Mouse (Mus musculus) forebrain, postnatal 0 days (tissue): ENCODE results near the gene Dnajc22. TPM values are rescaled to one million over a fixed set of nuclear protein-coding genes. Genes with fewer than 3 reads are reported as not detected.

ENCODE experiments used
- ATAC-seq: fragments of 200-750 bp; cut with Nextera tagmentation; 2 replicates; pipeline ENCODE4 v1.8.0; 2017; ENCODE audit warnings: mild to moderate bottlenecking, moderate library complexity
- DNase-seq: peaks from one replicate; pipeline ENCODE4 v3.0.0-alpha.2; 2015
- H3K27ac ChIP-seq: fragments of 300-500 bp; sonication (generic); 2 replicates; pipeline ENCODE4 v1.5.1; 2014; ENCODE audit warnings: low read depth, mild to moderate bottlenecking, antibody characterized with exemption, low read length, moderate library complexity, mixed read lengths
- H3K27me3 ChIP-seq: fragments of 300-500 bp; sonication (generic); 2 replicates; pipeline ENCODE4 v1.6.1; 2014; ENCODE audit warnings: mild to moderate bottlenecking, low read length, mixed read lengths; ENCODE audit not compliant: insufficient read depth
- H3K36me3 ChIP-seq: fragments of 300-500 bp; sonication (generic); 2 replicates; pipeline ENCODE4 v1.6.1; 2014; ENCODE audit warnings: mild to moderate bottlenecking, moderate library complexity; ENCODE audit not compliant: insufficient read depth
- H3K4me1 ChIP-seq: fragments of 300-500 bp; sonication (generic); 2 replicates; pipeline ENCODE4 v1.6.1; 2014; ENCODE audit warnings: antibody characterized with exemption; ENCODE audit not compliant: insufficient read depth
- H3K4me2 ChIP-seq: fragments of 300-500 bp; sonication (generic); 2 replicates; pipeline ENCODE4 v1.6.1; 2014; ENCODE audit warnings: low read depth, mild to moderate bottlenecking, moderate library complexity
- H3K4me3 ChIP-seq: fragments of 300-500 bp; sonication (generic); 2 replicates; pipeline ENCODE4 v1.5.1; 2014; ENCODE audit warnings: low read depth, low read length, mixed read lengths
- H3K9ac ChIP-seq: fragments of 300-500 bp; sonication (generic); 2 replicates; pipeline ENCODE4 v1.6.1; 2014; ENCODE audit warnings: mild to moderate bottlenecking
- H3K9me3 ChIP-seq: fragments of 300-500 bp; sonication (generic); 2 replicates; pipeline ENCODE4 v1.6.1; 2016; ENCODE audit warnings: low read length
- CTCF ChIP-seq: sonication (generic); IDR thresholded peaks from 2 replicates; pipeline ENCODE4 v1.5.1; 2016; ENCODE audit warnings: antibody characterized with exemption, control low read depth, low read depth
- WGBS: fragments of 180-500 bp; shearing (Covaris S2); extraction: QIAGEN DNeasy Blood & Tissue Kit; methylation state at CpG from one replicate; pipeline ENCODE4 v1.1.7; 2014; 5-methylcytosine and 5-hydroxymethylcytosine counted together
- polyA plus RNA-seq: library from polyadenylated mRNA; unstranded; fragments of >200 nt; fragmentation: Nextera tagmentation; extraction: Ambion mirVana; gene quantifications from 2 replicates; pipeline ENCODE4 v1.2.1, GENCODE M21; 2015
- total RNA-seq: library from RNA; depleted of rRNA; stranded (reverse); fragments of >200 nt; gene quantifications from 2 replicates; pipeline ENCODE4 v1.2.3, GENCODE M21; 2014

Gene Dnajc22
- total and polyA plus RNA-seq, 2 experiments from 2014 or later, result 0.51 to 0.71 TPM

DNA sequence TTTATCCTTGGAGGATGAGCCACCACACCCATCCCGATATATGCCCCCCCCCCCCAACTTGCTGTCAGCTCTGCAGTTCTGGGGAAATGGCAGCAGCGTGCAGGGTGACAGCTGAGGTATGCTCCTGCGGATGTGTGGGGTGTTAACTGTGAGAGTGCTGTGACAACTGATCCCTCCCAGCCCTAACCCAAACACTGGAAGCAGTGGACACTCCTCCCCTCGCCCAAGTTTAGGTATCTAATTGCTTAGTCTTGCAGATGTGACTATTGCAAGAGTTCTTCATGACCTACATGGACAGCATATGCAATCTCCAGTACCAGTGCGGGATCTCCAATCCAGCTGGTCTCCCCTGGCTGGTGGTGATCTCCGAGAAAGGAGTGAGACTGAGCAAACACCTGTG is 2.4 kb downstream of the Dnajc22 start:
- Histone ChIP-seq H3K27ac (no peak overlapping the region), H3K4me2 (0 out of 2 replicates have a peak overlapping the region, but pooled peaks have one; percentile 27), H3K9ac (no peak overlapping the region), H3K27me3 (peaks cover 53% of the 10 kb centered on the region), H3K4me1 (0 out of 2 replicates have a peak, but pooled peaks cover 15% of the 10 kb centered on the region), H3K9me3 (no peaks in the 10 kb centered on the region), H3K36me3 (no peaks in the 10 kb centered on the region), H3K4me3 (no peak overlapping the region)
- DNase-seq (no peak), ATAC-seq (no peak)
- TF ChIP-seq CTCF, result no peak
- WGBS, result 23% methylated on average over 6 of the region's 6 CpGs

DNA sequence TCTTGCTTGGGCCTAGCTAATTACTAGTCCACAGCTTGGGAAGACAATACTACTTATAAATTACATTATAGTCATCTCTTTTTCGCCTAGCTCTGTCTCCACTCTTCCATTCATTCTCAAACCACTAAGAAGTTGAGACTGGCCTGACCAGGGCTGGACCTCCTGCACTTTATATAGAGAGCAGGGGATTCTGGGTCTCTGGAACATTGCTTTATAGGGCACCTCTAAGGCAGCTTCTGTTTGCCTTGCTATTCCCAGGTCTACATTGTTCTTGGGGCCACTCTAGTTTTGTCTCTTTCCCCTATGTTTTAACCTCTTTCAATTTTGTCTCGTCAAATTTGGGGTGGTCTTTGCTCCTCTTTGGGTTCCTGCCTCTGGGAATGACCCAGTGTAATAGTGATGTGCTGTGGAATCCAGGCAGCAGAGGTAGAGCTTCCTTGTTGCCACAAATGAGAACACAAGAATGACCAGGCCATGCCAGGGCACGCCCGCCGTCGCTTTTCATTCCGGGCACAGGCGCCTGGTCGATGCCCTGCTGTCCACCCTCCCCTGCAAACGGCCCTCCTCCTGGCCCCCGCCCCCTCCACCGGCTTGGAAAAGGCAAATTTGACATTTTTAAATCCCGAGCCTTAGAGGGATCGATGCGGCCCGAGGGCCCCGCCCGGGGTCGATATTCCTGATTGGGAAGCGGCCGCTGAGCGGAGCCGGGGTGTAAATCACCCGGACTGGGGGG is 3.3 kb downstream of the Dnajc22 start:
- WGBS, result 11% methylated on average over 24 of the region's 24 CpGs
- Histone ChIP-seq H3K27me3 (peaks cover 51% of the 10 kb centered on the region), H3K4me2 (peak overlapping the region; percentile 74), H3K9ac (peak overlapping the region; percentile 33; the same call in 1 of the 2 replicates), H3K36me3 (no peaks in the 10 kb centered on the region), H3K27ac (no peak overlapping the region), H3K4me1 (0 out of 2 replicates have a peak, but pooled peaks cover 15% of the 10 kb centered on the region), H3K9me3 (no peaks in the 10 kb centered on the region), H3K4me3 (peak overlapping the region; percentile 40)
- no peak for TF ChIP-seq CTCF
- DNase-seq (no peak), ATAC-seq (no peak)

DNA sequence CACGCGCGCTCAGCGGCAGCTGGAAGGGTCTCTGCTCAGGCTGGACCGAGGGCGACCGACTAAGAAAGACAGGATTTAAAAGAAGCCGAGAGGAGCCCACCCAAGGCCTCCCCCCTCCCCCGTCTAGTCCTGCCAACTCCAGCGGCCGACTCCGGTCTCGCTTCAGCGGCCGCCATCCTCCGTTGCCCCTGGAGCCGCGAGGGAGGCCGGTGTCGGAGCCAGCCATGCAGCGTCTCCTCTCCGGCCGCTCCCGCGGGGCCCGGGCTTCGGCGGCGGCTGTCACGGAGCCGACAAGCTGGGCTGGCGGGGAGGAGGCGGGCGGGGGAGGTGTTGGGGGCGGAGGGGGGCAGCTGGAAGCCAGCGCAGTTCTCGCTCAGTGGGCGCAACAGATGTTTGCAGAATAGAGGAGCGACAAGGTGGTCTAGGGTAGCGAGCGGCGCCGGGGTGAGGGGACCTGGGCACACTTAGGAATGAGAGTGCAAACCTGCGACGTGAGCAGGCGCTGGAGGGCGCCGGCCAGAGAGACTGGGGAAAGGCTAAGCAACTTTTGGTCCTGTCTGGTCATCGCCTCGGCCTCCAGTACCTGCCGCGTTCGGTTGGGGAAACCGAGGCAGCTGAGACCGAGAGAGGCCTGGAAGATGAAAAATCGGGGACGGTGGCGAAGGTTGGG is 4.0 kb downstream of the Dnajc22 start:
- peak overlapping the region; percentile 33 for H3K9ac ChIP-seq
- no peaks in the 10 kb centered on the region for H3K36me3 ChIP-seq
- no peaks in the 10 kb centered on the region for H3K9me3 ChIP-seq
- WGBS, result 1% methylated on average over 57 of the region's 58 CpGs
- ATAC-seq, result no peak
- peaks cover 47% of the 10 kb centered on the region for H3K27me3 ChIP-seq
- peak overlapping the region; percentile 40 for H3K4me3 ChIP-seq
- H3K27ac ChIP-seq, result no peak overlapping the region
- peak overlapping the region; percentile 74 for H3K4me2 ChIP-seq
- TF ChIP-seq CTCF, result no peak
- no peak for DNase-seq
- 0 out of 2 replicates have a peak, but pooled peaks cover 15% of the 10 kb centered on the region for H3K4me1 ChIP-seq

DNA sequence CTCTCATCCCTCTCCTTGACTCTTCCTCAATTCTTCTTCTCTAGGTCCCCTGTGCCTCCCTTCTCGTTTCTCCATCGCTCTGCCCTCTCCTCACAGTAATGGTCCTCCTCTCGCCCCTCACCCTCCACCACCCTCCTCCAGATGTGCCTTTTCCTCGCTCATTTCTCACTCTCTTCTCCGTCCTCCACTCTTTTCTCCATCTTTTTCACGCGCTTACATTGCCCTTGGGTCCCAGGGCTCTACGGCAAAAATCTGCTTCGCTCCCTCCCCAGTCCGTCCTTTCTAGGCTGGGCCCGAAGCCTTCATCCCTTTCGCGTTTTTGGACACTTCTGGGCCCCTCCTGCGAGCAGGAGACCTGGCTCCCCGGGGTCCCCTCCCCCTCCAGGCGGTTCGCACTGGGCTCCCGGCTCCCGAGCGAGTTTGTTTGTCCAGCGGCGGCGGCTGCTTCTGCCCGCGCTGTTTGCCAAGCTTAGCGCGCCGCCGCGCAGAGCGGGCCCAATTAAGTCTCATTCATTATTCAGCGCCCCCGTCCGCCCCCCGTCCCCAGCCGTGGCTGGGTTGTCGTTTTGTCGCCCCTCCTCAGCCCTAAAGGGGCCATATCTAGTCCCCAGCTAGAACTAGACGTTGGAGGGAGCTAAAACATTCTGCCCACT is 5.0 kb downstream of the Dnajc22 start:
- H3K27me3 ChIP-seq, result peaks cover 47% of the 10 kb centered on the region
- H3K4me1 ChIP-seq, result 0 out of 2 replicates have a peak, but pooled peaks cover 15% of the 10 kb centered on the region
- no peak overlapping the region for H3K27ac ChIP-seq
- DNase-seq (peak; percentile 43), ATAC-seq (peak; percentile 12; the same call in 1 of the 2 replicates)
- no peaks in the 10 kb centered on the region for H3K36me3 ChIP-seq
- H3K9me3 ChIP-seq, result no peaks in the 10 kb centered on the region
- no peak for TF ChIP-seq CTCF
- H3K9ac ChIP-seq, result no peak overlapping the region; the same call in 1 of the 2 replicates
- peak overlapping the region; percentile 74 for H3K4me2 ChIP-seq
- H3K4me3 ChIP-seq, result peak overlapping the region; percentile 40
- WGBS, result under 1% methylated on average over 39 of the region's 39 CpGs

DNA sequence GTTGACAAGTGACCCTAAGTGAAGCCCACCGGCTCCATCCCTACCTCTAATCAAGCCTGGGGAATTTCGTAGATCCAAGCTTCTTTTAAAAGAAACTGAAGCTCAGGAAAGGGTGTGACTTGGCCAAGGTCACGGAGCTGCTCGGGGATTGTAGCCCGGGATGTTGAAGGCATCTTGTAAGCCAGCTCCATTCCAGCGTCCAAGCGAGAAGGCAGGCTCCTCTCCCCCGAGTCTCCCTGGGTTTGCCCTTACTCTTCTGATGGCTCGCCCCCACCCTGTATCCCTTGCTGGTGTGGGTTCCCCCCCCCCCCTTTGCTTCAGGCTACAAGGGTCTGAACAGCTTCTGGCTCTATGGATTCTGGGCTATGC is 5.5 kb downstream of the Dnajc22 start:
- Histone ChIP-seq H3K36me3 (no peaks in the 10 kb centered on the region), H3K27ac (no peak overlapping the region), H3K9ac (no peak overlapping the region; the same call in 1 of the 2 replicates), H3K9me3 (no peaks in the 10 kb centered on the region), H3K27me3 (peaks cover 47% of the 10 kb centered on the region), H3K4me1 (0 out of 2 replicates have a peak, but pooled peaks cover 15% of the 10 kb centered on the region), H3K4me2 (peak overlapping the region; percentile 74), H3K4me3 (peak overlapping the region; percentile 40)
- no peak for ATAC-seq
- no peak for DNase-seq
- TF ChIP-seq CTCF, result no peak
- WGBS, result 5% methylated on average over 9 of the region's 9 CpGs

GRCm38 (mm10) chr15:99099139-99099556 is 6.2 kb downstream of the Dnajc22 start:
- Histone ChIP-seq H3K4me3 (no peak overlapping the region), H3K4me1 (0 out of 2 replicates have a peak, but pooled peaks cover 15% of the 10 kb centered on the region), H3K27ac (no peak overlapping the region), H3K27me3 (peaks cover 43% of the 10 kb centered on the region), H3K4me2 (peak overlapping the region; percentile 17; the same call in 1 of the 2 replicates), H3K9me3 (no peaks in the 10 kb centered on the region), H3K9ac (no peak overlapping the region), H3K36me3 (no peaks in the 10 kb centered on the region)
- peak; percentile 89 for TF ChIP-seq CTCF
- DNase-seq, result peak; percentile 78
- 4% methylated on average over 15 of the region's 15 CpGs for WGBS
- ATAC-seq, result peak; percentile 58; the same call in 1 of the 2 replicates
